Mouse (Mus musculus) left cerebral cortex, adult 2 months (tissue): Measurements from ENCODE around the gene Zfp746. TPM values are rescaled to one million over a fixed set of nuclear protein-coding genes. Genes with fewer than 3 reads are reported as not detected.
A peak's percentile ranks its signal among the peaks of the same experiment; 100 is the strongest.

Source experiments
- DNase-seq, 2 experiments: peaks; one replicate each; pipeline ENCODE4 v3.0.0; 2021 to 2022; ENCODE audit warnings: low spot score in 2 of 2, mixed read lengths in 1 of 2; ENCODE audit errors: extremely low spot score in 1 of 2
- H3K27ac ChIP-seq: fragments of 200-600 bp; 2 replicates; pipeline ENCODE4 v1.8.1; 2022
- H3K4me3 ChIP-seq: fragments of 200-600 bp; 2 replicates; pipeline ENCODE4 v1.8.1; 2022
- CTCF ChIP-seq: fragments of 200-600 bp; IDR thresholded peaks from 2 replicates; pipeline ENCODE4 v1.8.1; 2022; ENCODE audit warnings: antibody characterized with exemption, mild to moderate bottlenecking, moderate library complexity
- intact Hi-C: fragments of 180-260 bp; cut with DNase I; formaldehyde crosslinking; loops from one replicate; pipeline ENCODE4 v1.15.1; 2025
- microRNA-seq, 2 experiments: library from miRNA; unstranded; fragments of <30 nt; microRNA quantifications; one replicate each; pipeline ENCODE4 v1.2.0; 2021
- total RNA-seq, 2 experiments: library from RNA; stranded (reverse); gene quantifications; 2 replicates each; pipeline ENCODE4 v1.2.3; 2021

Zfp746 gene
- total RNA-seq, 2 experiments from 2014 or later, result 32.1 TPM

GRCm38 (mm10) chr6:48025905-48026660 is 60.3 kb downstream of the Zfp746 start:
- no peak overlapping the region for H3K4me3 ChIP-seq
- no peak overlapping the region for H3K27ac ChIP-seq
- no peak for DNase-seq
- intact Hi-C loops, result no loop called here
- TF ChIP-seq CTCF, result peak; percentile 18

GRCm38 (mm10) chr6:48024994-48025345 is 61.4 kb downstream of the Zfp746 start:
- Histone ChIP-seq H3K27ac (no peak overlapping the region), H3K4me3 (no peak overlapping the region)
- intact Hi-C loops, result no loop called here
- TF ChIP-seq CTCF, result no peak
- DNase-seq, result no peak

- DNase-seq, result peak; percentile 14 to 30
- TF ChIP-seq CTCF, result no peak
- no peak overlapping the region for H3K27ac ChIP-seq
- no peak overlapping the region for H3K4me3 ChIP-seq
- intact Hi-C loops, result no loop called here
Measured at GRCm38 (mm10) chr6:48024330-48024993, 61.9 kb downstream of the Zfp746 start.

GRCm38 (mm10) chr6:48022672-48023071 is 63.7 kb downstream of the Zfp746 start:
- intact Hi-C loops, result no loop called here
- Histone ChIP-seq H3K27ac (peak overlapping the region; percentile 44; the same call in 1 of the 2 replicates), H3K4me3 (no peak overlapping the region)
- DNase-seq, result no peak
- no peak for TF ChIP-seq CTCF

- no peak overlapping the region for H3K4me3 ChIP-seq
- no peak for DNase-seq
- no peak for TF ChIP-seq CTCF
- intact Hi-C loops, result no loop called here
- peak overlapping the region; percentile 67 for H3K27ac ChIP-seq
Measured at GRCm38 (mm10) chr6:48021678-48022077, 64.7 kb downstream of the Zfp746 start.

- no peak for TF ChIP-seq CTCF
- peak; percentile 43 to 49 for DNase-seq
- Histone ChIP-seq H3K27ac (peak overlapping the region; percentile 38), H3K4me3 (no peak overlapping the region)
- intact Hi-C loops, result no loop called here
Measured at GRCm38 (mm10) chr6:48020006-48020405, 66.4 kb downstream of the Zfp746 start.

- no peak for DNase-seq
- intact Hi-C loops, result loop anchor here (2.0 kb wide), 1 partner anchor 96 kb away; the partner anchor contains the start of gene Zfp212
- no peak for TF ChIP-seq CTCF
- Histone ChIP-seq H3K27ac (no peak overlapping the region), H3K4me3 (no peak overlapping the region)
Measured at GRCm38 (mm10) chr6:48016841-48017240, 69.6 kb downstream of the Zfp746 start.

- H3K4me3 ChIP-seq, result peak overlapping the region; percentile 37
- peak; percentile 89 for TF ChIP-seq CTCF
- H3K27ac ChIP-seq, result no peak overlapping the region
- intact Hi-C loops, result loop anchor here (2.0 kb wide), 1 partner anchor 95 kb away; the partner anchor contains the start of gene Zfp212
- DNase-seq, result peak; percentile 58 to 69
Measured at GRCm38 (mm10) chr6:48016090-48016521, 70.3 kb downstream of the Zfp746 start.

Small RNA genes within 50 kb of the gene (microRNA-seq; reads per million reads assigned to microRNA genes)
- 0 reads per million in 2 experiments for gene Gm24563

Other genes with a start within 250 kb of the Zfp746 start
- gene Zfp282, start 209.4 kb downstream of the Zfp746 start, total RNA-seq, result 10 to 100 TPM; 12.3 to 13.2 TPM
- gene Zfp212, start 166.1 kb downstream of the Zfp746 start, total RNA-seq, result 10 to 100 TPM; 17.3 to 19.1 TPM
- gene Zfp956, start 133.2 kb downstream of the Zfp746 start, total RNA-seq, result 10 to 100 TPM; 18.3 to 22.6 TPM
- 10 to 100 TPM; 34.4 to 35.1 TPM for gene Zfp777, start 37.7 kb downstream of the Zfp746 start, total RNA-seq